Mouse (Mus musculus) frontal cortex, postnatal 36 days (tissue): ENCODE results near the gene Abhd16a.
A peak's percentile ranks its signal among the peaks of the same experiment; 100 is the strongest.

ENCODE experiments used
- DNase-seq, 2 experiments: peaks; one replicate each; pipeline ENCODE4 v3.0.0; 2022; ENCODE audit warnings: low spot score in 2 of 2

Gene Abhd16a

DNA sequence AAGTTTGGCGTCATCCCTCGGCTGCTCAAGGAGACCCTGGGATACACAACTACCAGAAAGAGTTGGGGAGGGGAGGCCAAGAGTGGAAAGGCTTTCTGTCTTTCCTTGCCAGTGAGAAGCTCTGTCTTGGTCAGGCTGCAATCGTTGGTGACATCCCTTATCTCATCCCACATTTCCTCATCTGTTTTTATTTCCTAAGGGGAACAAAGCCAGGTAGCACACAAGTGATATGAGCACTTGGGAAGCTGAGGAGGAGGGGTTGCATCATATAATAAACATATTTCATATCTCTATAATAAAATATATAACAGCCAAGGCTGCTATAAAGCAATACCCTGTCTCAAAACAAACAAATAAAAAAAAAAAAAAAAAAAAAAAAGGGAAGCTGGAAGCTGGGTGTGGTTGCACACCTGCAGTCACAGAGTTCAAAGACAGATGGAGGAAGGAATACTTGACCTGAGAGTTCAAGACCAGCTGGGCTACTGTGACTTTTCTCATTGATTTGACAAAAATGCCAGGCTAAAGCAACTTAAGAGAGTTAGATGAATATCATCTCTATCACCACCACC is 5.0 kb upstream of the Abhd16a start:
- DNase-seq: no peak

DNA sequence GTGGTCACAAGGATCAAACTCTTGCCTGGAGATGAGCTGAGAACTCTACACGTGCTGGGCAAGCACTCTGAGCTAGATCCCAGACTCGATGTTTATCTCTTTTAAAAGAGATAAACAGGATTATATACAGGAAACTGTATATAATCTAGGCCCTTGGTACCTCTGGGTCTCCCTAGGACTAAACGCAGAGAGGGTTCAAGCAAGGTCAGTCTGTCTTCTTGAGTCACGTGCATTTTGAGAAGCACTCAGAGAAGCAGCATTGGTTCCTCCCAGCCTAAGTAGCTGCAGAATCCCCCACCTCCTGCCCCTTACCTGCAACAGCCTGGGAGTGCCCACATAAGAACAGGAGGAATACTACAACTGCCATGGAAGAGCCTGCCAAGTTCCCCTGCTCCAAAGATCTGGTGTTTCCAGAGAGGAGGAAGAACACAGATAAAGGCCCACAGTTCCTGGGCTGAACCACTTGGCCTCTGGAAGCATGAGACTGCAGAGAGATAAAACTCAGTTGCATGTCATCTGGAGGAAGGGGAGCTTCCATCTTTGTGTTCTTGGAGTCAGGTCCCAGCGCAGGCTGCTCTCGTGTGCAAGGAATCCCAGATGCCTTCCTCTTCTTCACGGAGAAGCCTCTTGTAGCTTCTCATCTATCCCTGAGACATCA is 3.7 kb upstream of the Abhd16a start, which contains the start of gene Ly6g6f:
Gene Ly6g6f (minus strand): TSS at position 403 of the 658 bp plus-strand sequence.
- DNase-seq: no peak

DNA sequence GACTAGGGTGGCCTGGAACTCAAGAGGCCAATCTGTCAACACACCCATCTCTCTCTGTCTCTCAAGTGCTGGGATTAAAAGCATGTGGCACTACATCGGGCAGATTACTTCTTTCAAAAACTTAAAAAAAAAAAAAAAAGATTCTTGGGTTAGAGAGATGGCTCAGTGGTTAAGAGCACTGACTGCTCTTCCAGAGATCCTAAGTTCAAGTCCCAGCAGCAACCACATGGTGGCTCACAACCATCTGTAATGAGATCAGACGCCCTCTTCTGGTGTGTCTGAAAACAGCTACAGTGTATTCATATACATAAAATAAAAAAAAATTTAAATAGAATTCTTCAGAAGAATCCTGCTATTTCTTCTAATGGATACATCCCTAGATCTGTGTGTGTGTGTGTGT is 912 bp upstream of the Abhd16a start:
- no peak for DNase-seq

DNA sequence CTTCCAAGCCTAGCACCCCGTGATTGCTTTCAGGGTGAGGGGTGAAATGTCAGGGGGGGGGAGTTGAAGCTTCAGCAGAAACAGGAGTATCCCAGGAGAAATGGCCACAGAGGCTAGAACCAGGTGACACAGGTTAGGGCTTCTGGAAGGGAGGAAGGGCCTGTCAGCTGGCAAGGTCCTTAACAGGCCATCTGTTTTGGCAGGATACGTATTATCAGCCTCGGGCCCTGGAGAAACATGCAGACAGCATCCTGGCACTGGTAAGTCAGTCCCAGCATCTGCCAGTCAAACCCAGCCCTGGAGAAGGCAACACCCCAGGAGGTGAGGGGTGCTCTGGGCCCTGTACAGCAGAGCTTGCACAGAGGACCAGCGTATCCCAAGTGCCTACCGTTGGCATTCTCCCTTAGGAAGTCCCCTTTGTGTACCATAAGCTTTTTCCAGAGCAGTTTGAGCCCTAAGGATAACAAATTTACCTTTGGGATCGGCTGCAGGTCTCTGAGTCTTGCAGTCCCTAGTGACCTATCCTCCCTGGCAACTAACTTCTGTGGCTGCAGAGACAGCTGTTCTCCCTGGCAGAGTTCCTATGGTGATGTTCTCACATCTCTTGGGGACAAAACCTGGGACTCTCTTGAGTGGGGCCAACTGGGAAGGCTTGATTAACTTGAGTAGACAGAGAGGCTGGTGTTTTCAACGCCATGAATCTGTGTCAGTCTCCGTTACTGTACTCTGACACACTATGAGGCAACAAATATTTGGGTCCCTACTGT is 1.3 kb downstream of the Abhd16a start:
- no peak for DNase-seq

DNA sequence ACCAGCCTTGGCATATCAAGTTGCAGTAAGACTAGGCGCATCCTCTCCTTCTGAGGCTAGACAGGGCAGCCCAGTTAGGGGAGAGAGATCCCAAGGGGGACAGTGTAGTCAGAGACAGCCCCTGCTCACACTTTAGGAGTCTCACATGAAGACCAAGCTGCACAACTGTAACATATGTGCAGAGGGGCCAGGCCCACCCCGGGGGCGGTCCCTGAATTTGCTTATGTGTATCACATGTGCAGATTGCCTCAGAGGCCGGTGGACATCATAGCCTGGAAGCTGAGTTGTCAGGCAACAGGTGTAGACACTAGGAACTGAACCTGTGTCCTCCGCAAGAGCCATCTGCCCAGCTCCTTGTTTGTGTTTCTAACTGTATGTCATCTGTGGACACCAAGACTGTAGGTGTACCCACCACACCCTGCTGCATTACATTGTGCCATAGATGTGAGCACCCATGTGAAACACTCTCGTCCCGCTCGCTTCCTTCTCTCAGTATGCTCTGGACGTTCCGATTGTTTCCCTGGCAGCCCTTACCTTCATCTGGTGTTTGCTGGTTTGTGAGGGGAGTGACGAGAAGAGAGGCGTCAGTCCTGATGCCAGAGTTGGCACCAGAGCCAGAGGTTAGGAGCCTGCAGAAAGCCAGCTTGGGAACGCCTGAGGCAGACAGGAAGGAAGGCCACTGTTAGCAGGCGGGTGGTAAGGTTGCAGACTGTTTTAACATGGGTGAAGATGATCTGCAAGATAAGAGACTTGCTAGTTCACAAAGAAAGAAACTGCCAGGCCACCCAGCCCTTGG is 3.5 kb downstream of the Abhd16a start:
- no peak for DNase-seq

DNA sequence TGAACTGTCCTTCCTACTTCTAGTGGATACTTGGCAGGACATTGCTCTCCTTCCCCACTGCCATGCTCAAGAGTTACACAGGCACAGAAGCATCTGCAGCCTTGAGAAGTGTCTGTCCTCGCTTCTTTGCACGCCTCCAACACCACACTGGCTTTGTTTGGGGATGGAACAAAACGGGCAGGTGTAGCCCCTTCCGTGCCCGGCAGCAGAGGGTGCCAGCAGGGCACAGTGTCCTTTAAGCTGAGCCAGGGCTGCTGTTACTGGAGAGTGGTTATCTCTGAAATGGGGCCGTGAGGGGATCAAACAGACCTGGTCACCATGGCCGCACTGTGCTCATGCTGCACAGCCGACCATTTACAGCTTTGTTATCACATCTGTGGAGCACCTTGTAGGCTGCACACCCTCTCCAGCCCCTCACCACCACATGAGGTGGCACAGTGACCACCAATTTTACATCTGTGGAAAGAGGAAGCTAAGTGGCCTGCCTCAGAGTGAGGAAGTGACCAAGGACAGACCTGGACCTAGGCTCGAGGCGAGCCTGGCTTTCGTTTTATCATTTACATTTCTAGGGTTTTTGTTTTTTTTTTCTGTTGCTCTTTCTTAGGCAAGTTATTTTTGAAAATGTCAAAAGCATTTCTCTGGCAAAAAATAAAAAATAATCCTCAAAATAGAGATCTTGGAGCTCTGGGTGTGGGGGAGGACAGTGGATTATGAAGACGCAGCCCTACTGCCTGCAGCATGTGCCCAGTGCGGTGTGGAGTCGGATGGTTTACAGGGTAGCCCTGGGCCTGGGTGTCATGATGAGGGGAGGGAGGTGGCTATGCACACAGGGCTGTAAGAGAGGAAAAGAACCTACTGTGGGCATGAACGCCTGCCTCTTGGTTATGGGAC is 5.7 kb downstream of the Abhd16a start:
- no peak for DNase-seq

DNA sequence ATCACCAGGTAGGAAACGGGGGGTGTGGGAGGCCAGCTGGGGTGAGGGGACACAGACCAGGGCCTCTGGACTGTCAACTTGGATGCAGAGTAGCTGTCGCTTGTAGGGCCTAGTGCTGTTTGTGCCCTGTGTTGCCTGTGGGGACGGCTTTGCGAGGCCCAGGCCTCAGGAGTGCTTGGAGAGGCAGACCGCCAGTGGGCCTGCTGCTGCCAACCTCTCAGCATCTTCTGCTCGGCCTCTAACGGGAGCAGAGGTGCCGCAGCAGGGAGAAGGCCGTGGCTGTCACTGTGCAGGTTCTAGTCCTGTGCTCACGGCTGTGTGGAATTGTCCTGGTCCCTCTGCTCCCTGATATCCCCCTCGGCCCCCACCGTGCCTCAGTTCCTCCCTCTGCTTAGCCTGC is 7.5 kb downstream of the Abhd16a start:
- no peak for DNase-seq

DNA sequence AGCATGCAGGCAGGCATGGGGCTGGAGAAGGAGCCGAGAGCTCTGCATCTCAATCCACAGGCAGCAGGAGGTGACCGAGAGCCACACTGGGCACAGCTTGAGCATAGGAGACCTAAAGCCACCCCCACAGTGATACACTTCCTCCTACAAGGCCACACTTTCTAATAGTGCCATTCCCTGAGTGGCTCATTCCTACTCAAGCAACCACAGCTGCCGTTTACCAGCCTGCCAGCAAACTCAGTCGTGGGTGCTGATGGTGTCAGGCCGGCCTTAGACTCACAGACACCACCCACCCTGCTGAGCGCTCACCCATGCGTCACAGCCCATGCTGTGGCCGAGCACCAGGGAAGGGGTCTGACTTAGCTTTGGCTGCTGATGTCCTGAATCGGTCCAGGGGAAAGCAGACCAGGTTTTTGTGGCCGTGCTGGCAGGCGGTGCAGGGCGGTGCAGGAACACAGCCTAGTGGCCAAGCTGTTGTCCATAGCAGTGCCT is 8.1 kb downstream of the Abhd16a start:
- DNase-seq: peak; percentile 55 to 69

DNA sequence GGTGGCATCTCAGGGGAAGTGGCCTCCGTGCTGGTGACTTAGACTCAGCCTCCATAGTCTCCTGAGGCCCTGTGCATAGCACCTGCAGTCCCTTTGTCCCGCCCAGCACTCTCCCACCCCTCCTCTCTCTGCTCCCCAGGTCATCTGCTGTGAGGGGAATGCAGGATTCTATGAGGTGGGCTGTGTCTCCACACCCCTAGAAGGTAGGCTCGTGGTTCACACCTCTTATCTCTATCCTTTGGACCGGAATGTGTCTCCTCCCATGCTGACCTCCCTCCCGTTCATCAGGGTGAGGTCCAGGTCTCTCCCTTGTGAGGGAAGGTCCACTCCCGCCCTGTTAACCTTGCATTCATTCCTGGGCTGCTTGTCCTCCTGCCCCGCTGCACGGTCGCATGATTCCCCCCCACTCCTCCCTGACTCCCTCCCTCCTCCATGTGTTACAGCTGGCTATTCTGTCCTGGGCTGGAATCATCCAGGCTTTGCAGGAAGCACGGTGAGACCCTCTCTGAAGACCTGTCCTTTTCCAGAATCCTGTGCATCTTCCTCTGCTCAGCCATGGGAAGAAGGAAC is 11.2 kb downstream of the Abhd16a start:
- no peak for DNase-seq

DNA sequence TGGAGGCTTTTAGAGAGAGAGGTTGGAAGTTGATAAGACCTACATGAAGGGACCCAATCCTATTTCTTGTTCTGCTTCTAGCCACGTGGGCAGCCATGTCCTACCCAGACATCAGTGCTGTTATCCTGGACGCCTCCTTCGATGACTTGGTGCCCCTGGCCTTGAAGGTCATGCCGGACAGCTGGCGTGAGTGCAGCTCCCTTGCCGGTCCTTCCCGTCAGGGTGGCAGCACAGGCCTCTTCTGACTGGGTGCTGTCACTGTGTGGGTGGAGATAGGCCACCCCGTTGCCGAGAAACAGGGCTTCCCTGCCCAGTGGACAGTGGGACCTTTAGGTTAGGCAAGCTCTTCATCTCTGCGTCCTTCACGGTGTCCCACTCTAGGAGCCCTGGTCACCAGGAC is 12.1 kb downstream of the Abhd16a start:
- no peak for DNase-seq

DNA sequence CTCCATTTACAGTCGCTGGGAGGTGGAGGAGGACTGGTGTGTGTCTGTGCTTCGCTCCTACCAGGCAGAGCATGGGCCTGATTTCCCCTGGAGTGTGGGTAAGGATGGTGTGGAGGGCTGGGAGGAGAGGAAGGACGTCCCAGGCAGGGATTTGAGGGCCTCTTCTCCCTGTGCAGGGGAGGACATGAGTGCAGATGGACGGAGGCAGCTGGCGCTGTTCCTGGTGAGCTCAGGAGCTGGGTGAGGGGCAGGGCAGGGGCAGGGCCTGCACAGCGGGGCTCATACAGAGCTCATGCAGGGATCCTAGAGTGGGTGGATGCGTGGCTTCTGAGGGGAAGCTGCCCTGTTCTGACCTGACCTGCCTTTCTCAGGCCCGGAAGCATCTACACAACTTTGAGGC is 13.2 kb downstream of the Abhd16a start:
- DNase-seq: no peak

DNA sequence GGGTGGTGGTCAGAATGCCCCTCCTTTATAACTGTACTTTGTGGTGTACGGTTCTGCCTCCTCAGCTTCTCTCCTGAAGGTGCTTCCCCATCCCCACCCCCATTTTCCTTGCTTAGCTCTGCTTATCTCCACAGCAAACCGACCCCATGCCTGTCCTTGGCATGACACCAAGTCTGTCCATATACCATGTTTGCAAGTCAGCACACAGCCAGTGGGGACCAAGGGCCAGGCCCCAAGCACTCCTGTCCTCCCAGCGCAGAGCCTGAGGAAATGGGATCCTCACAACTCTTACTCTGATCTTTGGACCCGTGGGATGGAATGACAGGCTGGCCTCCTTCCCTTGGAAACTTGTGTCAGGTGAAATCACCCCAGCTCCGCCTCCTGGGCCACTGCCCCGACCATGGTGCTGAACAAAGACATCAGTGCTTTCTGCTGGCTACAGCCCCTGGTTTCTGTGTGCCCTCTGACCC is 14.2 kb downstream of the Abhd16a start:
- DNase-seq: no peak

DNA sequence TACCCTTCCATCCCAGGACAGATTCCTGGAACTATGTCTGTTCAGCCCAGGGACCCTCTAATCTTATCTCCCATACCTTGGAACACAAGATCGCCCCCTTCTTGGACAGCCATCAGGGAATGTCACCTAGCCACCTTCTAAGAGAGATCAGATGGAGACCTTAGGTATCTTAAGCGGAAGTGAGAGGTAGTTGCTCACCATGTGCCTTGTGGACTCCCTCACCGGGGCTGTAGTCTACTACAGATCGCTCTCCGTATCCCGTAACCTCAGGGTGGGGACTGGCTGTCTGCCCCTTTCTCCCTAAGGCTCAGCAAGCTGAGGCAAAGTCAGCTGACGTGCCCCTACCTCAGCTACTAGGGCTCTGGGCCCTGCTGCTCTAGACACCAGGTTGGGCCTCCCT is 15.0 kb downstream of the Abhd16a start:
- no peak for DNase-seq

DNA sequence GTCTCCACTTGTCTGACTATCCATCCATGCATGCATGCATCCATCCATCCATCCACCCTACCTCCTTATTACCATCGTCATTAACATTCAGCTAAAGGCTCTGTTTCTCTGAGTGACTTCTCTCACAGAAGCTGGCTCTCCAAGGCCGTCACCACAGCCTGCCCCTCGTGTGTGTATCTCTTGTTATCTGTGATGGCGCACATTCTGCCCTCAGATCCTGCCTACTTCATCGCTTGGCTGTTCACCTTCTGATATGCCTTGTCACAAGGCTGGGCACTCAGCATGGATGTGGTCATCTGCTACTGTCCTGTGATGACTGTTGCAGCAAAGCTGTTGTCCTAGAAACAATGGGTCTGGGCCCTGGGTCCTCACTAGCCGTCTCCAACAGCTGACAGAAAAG is 15.7 kb downstream of the Abhd16a start:
- DNase-seq: no peak

DNA sequence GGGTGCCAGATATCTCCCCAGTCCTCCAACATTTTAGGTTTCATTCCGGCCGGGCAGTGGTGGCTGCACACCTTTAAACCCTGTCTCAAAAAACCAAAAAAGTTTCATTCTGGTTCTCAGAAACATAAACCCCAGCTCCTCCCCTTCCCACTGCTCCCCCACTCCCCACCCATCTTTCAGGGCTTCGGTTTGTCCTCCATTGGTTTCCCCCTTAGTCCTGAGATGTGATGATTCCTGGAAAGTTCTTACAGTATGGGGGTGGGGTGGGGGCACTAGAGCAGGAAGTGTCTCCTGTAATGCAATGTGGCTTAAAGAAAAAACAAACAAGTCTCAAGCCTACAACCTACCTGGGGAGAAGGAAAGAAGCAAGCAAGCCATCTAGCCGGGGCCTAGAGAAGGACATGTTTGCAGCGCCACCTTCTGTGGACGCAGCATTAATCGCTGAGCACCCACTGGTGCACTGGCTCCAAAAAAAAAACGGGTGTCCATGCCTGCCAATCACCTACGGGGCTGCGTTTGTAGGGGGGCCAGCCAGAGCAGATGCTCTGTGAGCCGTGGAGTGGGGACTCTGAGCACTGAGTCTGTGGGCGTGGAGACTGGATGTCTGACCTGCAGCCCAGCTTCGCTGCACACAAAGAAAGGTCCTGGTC is 16.8 kb downstream of the Abhd16a start:
- no peak for DNase-seq

DNA sequence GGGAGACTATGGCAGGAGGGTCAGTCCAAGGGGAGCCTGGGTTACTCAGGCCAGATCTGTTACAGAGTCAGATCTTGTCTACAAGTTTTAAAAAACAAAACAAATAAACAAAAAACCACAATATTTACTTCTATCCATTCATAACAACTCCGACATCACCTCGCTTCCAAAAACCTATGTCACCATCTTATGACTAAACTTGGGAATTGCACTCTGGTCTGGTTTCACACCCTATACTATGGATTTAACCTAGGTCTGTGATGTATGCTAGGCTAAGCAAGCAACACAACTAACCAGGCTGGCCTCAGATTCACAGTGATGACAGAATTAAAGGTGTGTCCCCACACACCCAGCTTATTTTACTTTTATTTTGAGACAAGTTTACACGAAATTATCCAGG is 17.5 kb downstream of the Abhd16a start:
- no peak for DNase-seq

DNA sequence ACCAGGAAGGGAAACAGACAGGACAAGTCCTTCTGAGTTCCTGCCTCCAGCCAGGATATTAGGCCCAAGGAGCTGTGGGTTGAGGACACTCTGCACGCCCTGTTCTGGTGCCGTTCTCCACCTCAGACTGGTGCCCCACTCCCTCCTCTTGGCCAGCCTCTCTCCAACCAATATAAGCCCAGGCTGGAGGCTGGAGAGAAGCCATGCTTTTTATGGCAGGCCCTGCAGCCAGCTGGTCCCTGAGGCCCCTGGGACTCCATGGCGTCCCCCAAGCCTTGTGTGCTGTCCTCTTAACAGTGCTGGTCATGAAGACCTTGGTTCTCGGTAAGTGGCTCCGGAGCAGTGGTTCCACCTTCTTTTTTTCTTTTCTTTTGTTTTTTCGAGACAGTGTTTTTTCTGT is 19.0 kb downstream of the Abhd16a start, which contains the start of gene Ly6g5c:
Gene Ly6g5c (plus strand): TSS at position 183 of the 400 bp plus-strand sequence.
- DNase-seq: no peak

DNA sequence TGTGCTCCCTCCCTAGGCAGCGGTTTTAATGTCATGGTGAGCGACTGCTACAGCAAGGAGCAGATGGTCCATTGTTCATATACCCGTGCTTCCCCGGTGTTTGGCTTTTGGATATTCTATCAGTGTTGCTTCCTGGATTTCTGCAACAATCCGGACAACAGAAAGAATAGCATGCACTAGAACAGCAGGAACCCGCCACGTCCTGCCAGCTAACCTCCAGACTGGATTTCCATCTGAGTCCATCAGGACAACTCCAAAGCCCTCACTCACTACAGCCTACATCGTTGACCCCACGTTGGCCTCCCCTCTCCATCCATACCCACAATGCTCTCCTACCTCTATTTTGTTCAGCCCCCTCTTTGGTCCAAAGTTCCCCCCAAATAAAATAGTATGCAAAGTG is 22.7 kb downstream of the Abhd16a start:
- no peak for DNase-seq

DNA sequence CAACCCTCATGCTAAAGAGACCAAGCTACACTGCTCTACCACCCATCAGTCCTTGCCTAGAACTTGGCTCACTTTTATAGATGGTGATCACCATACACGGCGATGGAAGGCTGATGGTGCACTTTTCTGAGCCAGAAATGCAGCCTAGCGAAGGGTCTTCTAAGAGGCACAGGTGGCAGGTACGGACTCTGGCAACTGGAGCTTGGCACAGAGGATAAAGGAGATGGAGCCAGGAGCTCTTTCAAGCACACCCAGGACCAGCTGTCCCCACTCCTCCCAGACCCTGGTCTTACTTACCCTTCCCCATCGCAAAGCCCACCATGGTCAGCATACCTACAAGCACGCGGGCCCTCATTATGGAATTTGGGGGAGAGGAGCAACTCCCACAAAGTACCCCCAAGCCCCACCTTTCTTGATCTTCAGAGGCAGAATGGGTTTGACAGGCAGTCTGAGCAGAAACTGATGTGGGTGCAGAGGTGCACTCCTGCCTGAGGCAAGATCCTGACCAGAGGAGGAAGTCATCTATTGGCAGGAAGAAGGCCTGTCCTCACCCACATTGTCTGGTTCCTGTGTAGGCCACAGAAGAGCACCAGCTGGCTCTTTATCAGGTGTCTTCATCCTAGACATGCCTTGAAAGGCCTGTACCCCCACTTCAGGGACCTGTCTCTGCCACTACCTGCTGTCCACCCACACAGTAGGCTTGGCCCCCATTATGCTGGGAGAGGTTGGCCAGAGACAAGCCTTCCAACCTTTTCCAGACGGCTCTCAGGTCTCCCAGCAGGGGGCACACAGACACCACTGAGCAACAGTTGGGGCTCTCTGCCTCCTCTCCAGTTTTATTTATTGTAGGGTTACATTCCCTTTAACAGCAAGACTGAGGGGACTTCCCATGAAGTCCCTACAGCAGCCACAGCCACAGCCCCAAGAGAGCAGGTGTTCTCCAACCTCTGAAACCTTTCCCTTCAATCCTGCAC is 26.3 kb downstream of the Abhd16a start, which contains the start of gene Ly6g5b:
Gene Ly6g5b (minus strand): TSS at position 383 of the 974 bp plus-strand sequence.
- no peak for DNase-seq
